ENCODE assay signal across 8 mouse cellular contexts in the genomic region with DNA sequence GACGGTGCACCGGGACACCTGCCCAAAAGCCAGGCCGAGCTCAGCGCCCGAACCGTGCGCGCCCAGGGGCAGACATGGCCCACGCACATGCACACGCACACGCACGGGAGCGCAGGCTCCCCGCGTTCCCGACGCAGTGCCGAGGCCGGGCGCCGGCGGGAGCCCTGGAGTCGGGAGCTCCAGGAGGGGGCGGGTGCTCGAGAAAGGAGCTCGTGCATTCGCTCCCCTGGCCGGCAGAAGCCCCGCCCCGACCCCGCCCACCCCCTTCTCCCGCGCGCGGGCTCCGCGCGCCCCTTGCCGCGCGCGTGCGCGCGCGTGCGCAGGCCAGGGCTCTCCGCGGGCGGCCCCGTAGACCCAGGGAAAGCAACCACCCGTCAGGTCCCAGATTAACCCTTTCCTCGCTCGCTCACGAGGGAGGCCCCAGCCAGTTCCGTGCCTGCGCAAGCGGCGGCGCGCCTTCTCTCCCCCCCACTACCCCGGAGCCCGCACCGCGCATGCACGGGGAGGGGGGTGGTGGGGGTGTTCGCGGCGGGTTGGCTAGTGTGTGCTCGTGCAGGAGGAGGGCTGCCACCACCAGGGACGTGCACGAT. TPM values are rescaled to one million over a fixed set of nuclear protein-coding genes. Genes with fewer than 3 reads are reported as not detected.
DNase-seq lines count a peak whose midpoint lies in the region; ATAC-seq and TF ChIP-seq lines count a peak whose summit lies in the region.

A gene (plus strand): TSS at position 540 of the 590 bp plus-strand sequence.

- peak; percentile 65 for TF ChIP-seq POLR2A in ES-Bruce4 (IDR thresholded peaks at IDR 0.05; ENCODE audit: insufficient read depth, low read length)

- H3K4me2 ChIP-seq in forebrain, embryonic 13.5 days: peak within 1 kb of the TSS; percentile 93
- peak within 1 kb of the TSS; percentile 87 for H3K4me2 ChIP-seq in liver, postnatal 0 days (ENCODE audit: low read depth, low read length)
- peak within 1 kb of the TSS; percentile 92 for H3K4me2 ChIP-seq in neural tube, embryonic 14.5 days (ENCODE audit: low read depth, low read length)

- peak within 1 kb of the TSS; percentile 82 for H3K27ac ChIP-seq in ES-Bruce4 (ENCODE audit: insufficient read depth, low read length)
- H3K27ac ChIP-seq in forebrain, embryonic 13.5 days: peak within 1 kb of the TSS; percentile 100
- H3K27ac ChIP-seq in liver, postnatal 0 days (ENCODE audit: low read depth): peak within 1 kb of the TSS; percentile 98
- peak within 1 kb of the TSS; percentile 100 for H3K27ac ChIP-seq in neural tube, embryonic 14.5 days (ENCODE audit: low read depth, low read length)

- no peaks in the 10 kb centered on the region for H3K27me3 ChIP-seq in ES-Bruce4 (ENCODE audit: control insufficient read depth, insufficient read depth, low read length, poor library complexity, severe bottlenecking)
- H3K27me3 ChIP-seq in forebrain, embryonic 13.5 days: no peaks in the 10 kb centered on the region
- H3K27me3 ChIP-seq in liver, postnatal 0 days (ENCODE audit: insufficient read depth, low read length): no peaks in the 10 kb centered on the region
- H3K27me3 ChIP-seq in neural tube, embryonic 14.5 days (ENCODE audit: control insufficient read depth, insufficient read depth, low read length): no peaks in the 10 kb centered on the region

- TF ChIP-seq CTCF in ES-Bruce4 (IDR thresholded peaks at IDR 0.05; ENCODE audit: low read depth, low read length): no peak
- TF ChIP-seq CTCF in liver, postnatal 0 days (IDR thresholded peaks at IDR 0.05; ENCODE audit: low read depth): peak; percentile 54

- H3K9ac ChIP-seq in ES-Bruce4 (ENCODE audit: low read depth, poor library complexity, severe bottlenecking): peak within 1 kb of the TSS; percentile 93
- peak within 1 kb of the TSS; percentile 96 for H3K9ac ChIP-seq in forebrain, embryonic 13.5 days
- H3K9ac ChIP-seq in liver, postnatal 0 days (replicated peaks): peak within 1 kb of the TSS; percentile 96
- peak within 1 kb of the TSS; percentile 74 for H3K9ac ChIP-seq in neural tube, embryonic 14.5 days (replicated peaks; ENCODE audit: low read depth, low read length)

- H3K4me1 ChIP-seq in ES-Bruce4 (ENCODE audit: control insufficient read depth, insufficient read depth, low read length): no peaks in the 10 kb centered on the region
- H3K4me1 ChIP-seq in forebrain, embryonic 13.5 days: peaks cover 16% of the 10 kb centered on the region
- H3K4me1 ChIP-seq in liver, postnatal 0 days (ENCODE audit: insufficient read depth): peaks cover 10% of the 10 kb centered on the region
- H3K4me1 ChIP-seq in neural tube, embryonic 14.5 days (ENCODE audit: control insufficient read depth, insufficient read depth, low read length): peaks cover 11% of the 10 kb centered on the region

- intact Hi-C loops in heart, postnatal 10 days (cut with DNase I): loop anchor here (2.0 kb wide), 1 partner anchor 56 kb away; a partner anchor contains a TSS

- no peaks in the 10 kb centered on the region for H3K9me3 ChIP-seq in ES-Bruce4 (replicated peaks; ENCODE audit: control insufficient read depth, insufficient read depth, low read length, poor library complexity, severe bottlenecking)
- H3K9me3 ChIP-seq in forebrain, embryonic 13.5 days (replicated peaks): no peaks in the 10 kb centered on the region
- H3K9me3 ChIP-seq in liver, postnatal 0 days (ENCODE audit: low read length): no peaks in the 10 kb centered on the region
- no peaks in the 10 kb centered on the region for H3K9me3 ChIP-seq in neural tube, embryonic 14.5 days (ENCODE audit: control insufficient read depth, low read length)

- no peak for TF ChIP-seq EP300 in ES-Bruce4 (IDR thresholded peaks at IDR 0.05; ENCODE audit: insufficient read depth, low read depth, low read length)
- no peak for TF ChIP-seq EP300 in liver, postnatal 0 days (IDR thresholded peaks at IDR 0.05; ENCODE audit: low read depth)

- peak; percentile 97 for DNase-seq in heart, postnatal 10 days
- DNase-seq in large intestine, adult 2 months (ENCODE audit: low read depth, low spot score): peak; percentile 80
- DNase-seq in liver, postnatal 0 days: peak; percentile 94
- peak; percentile 95 for DNase-seq in testis, postnatal 10 days (ENCODE audit: low spot score)

- peak within 1 kb of the TSS; percentile 91 for H3K4me3 ChIP-seq in ES-Bruce4 (ENCODE audit: low read depth, low read length)
- H3K4me3 ChIP-seq in forebrain, embryonic 13.5 days: peak within 1 kb of the TSS; percentile 82
- peak within 1 kb of the TSS; percentile 89 for H3K4me3 ChIP-seq in liver, postnatal 0 days (ENCODE audit: low read depth, low read length)
- H3K4me3 ChIP-seq in neural tube, embryonic 14.5 days (ENCODE audit: low read depth, low read length): peak within 1 kb of the TSS; percentile 66

- peak; percentile 76 for ATAC-seq in cerebellum, adult (ENCODE audit: insufficient number of reproducible peaks, low FRiP score, low TSS enrichment)
- ATAC-seq in forebrain, embryonic 13.5 days: peak; percentile 90
- ATAC-seq in liver, postnatal 0 days: peak; percentile 89
- ATAC-seq in neural tube, embryonic 14.5 days (ENCODE audit: low read depth): peak; percentile 83

- peaks cover 10% of the 10 kb centered on the region; the same call in 1 of the 2 replicates for H3K36me3 ChIP-seq in ES-Bruce4 (ENCODE audit: control insufficient read depth, insufficient read depth, low read length, poor library complexity, severe bottlenecking)
- peaks cover 13% of the 10 kb centered on the region for H3K36me3 ChIP-seq in forebrain, embryonic 13.5 days (ENCODE audit: poor library complexity, severe bottlenecking)
- H3K36me3 ChIP-seq in liver, postnatal 0 days (replicated peaks; ENCODE audit: insufficient read depth, low read length): peaks cover 7% of the 10 kb centered on the region
- H3K36me3 ChIP-seq in neural tube, embryonic 14.5 days (ENCODE audit: control insufficient read depth, insufficient read depth, low read length): peaks cover 3% of the 10 kb centered on the region; the same call in 1 of the 2 replicates

- under 1% methylated on average over 39 of the region's 72 CpGs for WGBS in forebrain, embryonic 13.5 days
- under 1% methylated on average over 68 of the region's 72 CpGs for WGBS in large intestine, adult 2 months
- 2% methylated on average over 67 of the region's 72 CpGs for WGBS in liver, postnatal 0 days (ENCODE audit: insufficient replicate concordance)
- under 1% methylated on average over 36 of the region's 72 CpGs for WGBS in neural tube, embryonic 14.5 days

RNA-seq across cellular contexts. Expression of the gene that starts here (rescaled TPM):
- polyA plus RNA-seq in ES-Bruce4 (2011; ENCODE audit: insufficient read depth, insufficient read length, low read depth, missing spikeins): 16.9 and 17.5 TPM in 2 replicates
- polyA plus RNA-seq in forebrain, embryonic 13.5 days (2015; fragmentation: Nextera tagmentation; extraction: Ambion mirVana): 36.2 and 39.3 TPM in 2 replicates
- total RNA-seq in heart, postnatal 10 days (2021): 10 to 100 TPM; 11.1 to 14.8 TPM
- polyA plus RNA-seq in large intestine, adult 2 months (2012; rRNA removed): 3.2 and 3.6 TPM in 2 replicates
- 5.2 and 5.3 TPM in 2 replicates for polyA plus RNA-seq in liver, postnatal 0 days (2015; fragmentation: Nextera tagmentation; extraction: Ambion mirVana)
- 23.2 and 31.4 TPM in 2 replicates for polyA plus RNA-seq in neural tube, embryonic 14.5 days (2014; fragmentation: Nextera tagmentation; extraction: Ambion mirVana)

Comparison
In these comparisons a context has a peak if more than half of its experiments do, and no peak if none do; other contexts are left out.
1. Peak in every context shown above with its lines: DNase-seq, ATAC-seq, H3K4me3 ChIP-seq and H3K27ac ChIP-seq.